Mouse (Mus musculus) sigmoid colon, adult 10 weeks (tissue): ENCODE results near the gene Krtap7-1. TPM values are rescaled to one million over a fixed set of nuclear protein-coding genes. Genes with fewer than 3 reads are reported as not detected.

Experiments
- polyA plus RNA-seq: library from polyadenylated mRNA; stranded (reverse); fragments of 350-450 nt; fragmentation: Illumina TruSeq; extraction: RNeasy Lipid Tissue Mini Kit (QIAGEN cat#74804); gene quantifications from one replicate; pipeline ENCODE4 v1.2.3, GENCODE M21; 2014; ENCODE audit warnings: low read depth, low replicate concordance

The Krtap7-1 gene
- polyA plus RNA-seq, result not detected

GRCm38 (mm10) chr16:89508223-89508622, at the start of gene Krtap7-1:
TSS of gene Krtap7-1 (minus strand) at chr16:89508323.

GRCm38 (mm10) chr16:89487852-89488251, 20.3 kb downstream of the Krtap7-1 start, which contains the start of gene Krtap8-1:
TSS of gene Krtap8-1 (minus strand) at chr16:89487952.

Other genes starting within 250 kb of the Krtap7-1 start
- not detected for gene Krtap21-1, start 104.5 kb downstream of the Krtap7-1 start, polyA plus RNA-seq
- not detected for gene Krtap6-2, start 88.2 kb downstream of the Krtap7-1 start, polyA plus RNA-seq
- gene Krtap8-1, start 20.4 kb downstream of the Krtap7-1 start, polyA plus RNA-seq, result not detected
- gene Krtap11-1, start 62.9 kb upstream of the Krtap7-1 start, polyA plus RNA-seq, result not detected